Mouse (Mus musculus): ENCODE data around the gene Gpsm1. TPM values are rescaled to one million over a fixed set of nuclear protein-coding genes. Genes with fewer than 3 reads are reported as not detected.

The Gpsm1 gene
- total and polyA plus RNA-seq, 3 experiments: 1.4 to 6.9 TPM; not detected in 1

DNA sequence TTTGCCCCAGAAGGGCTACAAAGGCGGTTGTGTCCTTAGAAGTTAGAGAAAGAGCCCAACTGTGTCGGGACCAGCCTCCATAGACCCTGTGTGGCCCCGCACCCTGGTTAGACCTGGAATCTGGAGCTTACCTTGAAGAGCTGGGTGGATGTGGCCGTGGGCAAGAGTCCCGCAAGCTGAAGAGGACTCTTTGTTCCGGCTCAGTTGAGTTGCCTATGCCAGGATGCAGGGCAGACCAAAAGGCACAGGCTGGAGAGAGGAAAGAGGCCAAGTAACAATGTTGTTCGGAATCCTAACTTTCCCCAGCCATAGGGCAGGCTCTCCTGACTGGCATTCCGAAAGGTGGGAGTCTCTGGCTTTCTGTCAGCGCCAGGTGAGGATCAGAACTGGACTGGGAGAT lies 3.8 kb downstream of the Gpsm1 start:
- peaks cover 0 to 2% of the 10 kb centered on the region in 2 experiments; a peak in 2 of 4 replicates for H3K27me3 ChIP-seq (ENCODE audit: control insufficient read depth in 1 of 2, insufficient read depth in 2 of 2, low read length in 2 of 2)
- no peaks in the 10 kb centered on the region; a peak in 1 of 4 replicates for H3K4me1 ChIP-seq (ENCODE audit: control insufficient read depth in 1 of 2, insufficient read depth in 2 of 2, low read length in 2 of 2)
- TF ChIP-seq HCFC1 (IDR thresholded peaks at IDR 0.05; ENCODE audit: low read depth, low read length) (no peak), TBP (IDR thresholded peaks at IDR 0.05; ENCODE audit: low read depth, low read length) (no peak), MYB (IDR thresholded peaks at IDR 0.05; ENCODE audit: low read depth, low read length) (no peak), CHD1 (IDR thresholded peaks at IDR 0.05; ENCODE audit: low read depth, low read length) (no peak), MXI1 (IDR thresholded peaks at IDR 0.05; ENCODE audit: low read depth, low read length) (no peak), GABPA (IDR thresholded peaks at IDR 0.05; ENCODE audit: low read depth, low read length) (no peak), RCOR1 (IDR thresholded peaks at IDR 0.05; ENCODE audit: low read depth, low read length) (no peak), ELF1 (IDR thresholded peaks at IDR 0.05; ENCODE audit: low read depth, low read length) (no peak), RAD21 (IDR thresholded peaks at IDR 0.05; ENCODE audit: low read depth, low read length) (no peak), SIN3A (IDR thresholded peaks at IDR 0.05; ENCODE audit: low read length) (no peak), EP300 (IDR thresholded peaks at IDR 0.05; ENCODE audit: low read depth in 1 of 2, low read length in 2 of 2) (no peak), USF2 (IDR thresholded peaks at IDR 0.05; ENCODE audit: borderline replicate concordance in 1 of 2, insufficient read depth in 1 of 2, low read depth in 1 of 2, low read length in 2 of 2) (no peak), MAZ (IDR thresholded peaks at IDR 0.05; ENCODE audit: low read depth, low read length) (no peak), UBTF (IDR thresholded peaks at IDR 0.05; ENCODE audit: borderline replicate concordance, insufficient read depth, low read depth, low read length) (no peak), ETS1 (IDR thresholded peaks at IDR 0.05; ENCODE audit: low read depth, low read length) (no peak), KAT2A (conservative IDR thresholded peaks at IDR 0.05; ENCODE audit: low read depth, low read length) (no peak), SMC3 (IDR thresholded peaks at IDR 0.05; ENCODE audit: low read depth, low read length) (no peak), ZC3H11A (IDR thresholded peaks at IDR 0.05; ENCODE audit: low read depth, low read length) (no peak)

DNA sequence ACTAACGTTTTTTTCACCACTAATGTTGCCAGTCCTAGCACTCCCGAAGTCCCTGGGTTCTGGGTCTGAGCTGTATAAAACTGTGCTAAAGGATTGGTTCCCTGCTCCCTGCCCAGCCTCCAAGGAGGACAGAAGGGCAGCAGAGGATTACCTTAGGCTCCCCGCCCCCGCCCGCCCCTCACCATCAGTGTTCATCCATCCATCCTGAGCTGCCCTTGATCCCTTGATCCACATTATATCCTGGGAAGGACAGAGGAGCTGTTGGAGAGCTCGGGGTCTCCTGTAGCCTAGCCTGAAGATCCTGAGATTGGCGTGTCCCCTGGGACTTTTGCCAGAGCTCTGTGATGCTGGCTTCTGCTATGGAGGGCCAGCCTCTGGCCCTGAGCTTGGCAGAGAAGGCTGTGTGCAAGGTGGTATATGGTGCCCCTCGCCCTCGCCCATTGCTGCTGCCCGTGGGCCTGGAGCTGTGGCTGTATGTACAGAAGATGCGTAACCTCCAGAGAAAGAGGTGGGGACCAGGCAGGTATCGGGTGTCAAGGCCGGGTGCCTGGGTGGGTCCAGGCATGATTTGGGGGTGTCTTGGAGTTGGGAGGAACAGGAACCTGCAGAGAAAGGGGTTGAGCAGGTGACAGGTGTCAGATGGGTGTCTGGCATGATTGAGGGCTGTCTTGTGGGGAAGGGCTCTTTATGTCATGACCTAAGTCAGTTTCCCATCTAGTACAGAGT lies 4.4 kb downstream of the Gpsm1 start:
- H3K27ac ChIP-seq (ENCODE audit: control insufficient read depth, low read depth, low read length): no peak overlapping the region
- no peaks in the 10 kb centered on the region; a peak in 1 of 4 replicates for H3K4me1 ChIP-seq (ENCODE audit: control insufficient read depth in 1 of 2, insufficient read depth in 2 of 2, low read length in 2 of 2)
- H3K9me3 ChIP-seq (replicated peaks; ENCODE audit: insufficient read depth, low read length): no peaks in the 10 kb centered on the region
- TF ChIP-seq NRF1 (IDR thresholded peaks at IDR 0.05; ENCODE audit: insufficient read depth, low read depth, low read length, poor library complexity, severe bottlenecking) (no peak), SMC3 (IDR thresholded peaks at IDR 0.05; ENCODE audit: low read depth, low read length) (no peak), ETS1 (IDR thresholded peaks at IDR 0.05; ENCODE audit: low read depth, low read length) (no peak), CHD2 (IDR thresholded peaks at IDR 0.05; ENCODE audit: low read length) (no peak), ZMIZ1 (IDR thresholded peaks at IDR 0.05; ENCODE audit: low read depth, low read length) (no peak), BHLHE40 (IDR thresholded peaks at IDR 0.05; ENCODE audit: borderline replicate concordance, low read depth, low read length) (no peak), ZKSCAN1 (IDR thresholded peaks at IDR 0.05; ENCODE audit: low read depth, low read length) (no peak), CHD1 (IDR thresholded peaks at IDR 0.05; ENCODE audit: low read depth, low read length) (no peak), JUND (IDR thresholded peaks at IDR 0.05; ENCODE audit: low read depth, low read length) (no peak), CTCF (IDR thresholded peaks at IDR 0.05 in 2 of 3, conservative IDR thresholded peaks at IDR 0.05 in 1 of 3; ENCODE audit: control insufficient read depth in 1 of 3, insufficient read depth in 1 of 3, low read depth in 2 of 3, low read length in 3 of 3, poor library complexity in 1 of 3, severe bottlenecking in 1 of 3) (no peak)
- H3K36me3 ChIP-seq (ENCODE audit: control insufficient read depth in 1 of 2, insufficient read depth in 2 of 2, low read length in 2 of 2): no peaks in the 10 kb centered on the region
- no peak for DNase-seq (ENCODE audit: low read depth, low spot score)
- H3K79me2 ChIP-seq (ENCODE audit: control insufficient read depth, insufficient read depth, low read length, poor library complexity): no peaks in the 10 kb centered on the region
- H3K9ac ChIP-seq (ENCODE audit: control insufficient read depth, low read depth, low read length, poor library complexity, severe bottlenecking): no peak overlapping the region
- no peak overlapping the region for H3K4me3 ChIP-seq (ENCODE audit: control insufficient read depth in 1 of 2, insufficient read depth in 1 of 2, low read depth in 2 of 2, low read length in 2 of 2)
- peaks cover 0 to 2% of the 10 kb centered on the region in 2 experiments; a peak in 2 of 4 replicates for H3K27me3 ChIP-seq (ENCODE audit: control insufficient read depth in 1 of 2, insufficient read depth in 2 of 2, low read length in 2 of 2)

More for the DNA sequence above, 3.8 kb downstream of the Gpsm1 start:
- DNase-seq (ENCODE audit: low read depth, low spot score): no peak
- no peak overlapping the region for H3K9ac ChIP-seq (ENCODE audit: control insufficient read depth, low read depth, low read length, poor library complexity, severe bottlenecking)
- H3K9me3 ChIP-seq (replicated peaks; ENCODE audit: insufficient read depth, low read length): no peaks in the 10 kb centered on the region
- H3K27ac ChIP-seq (ENCODE audit: control insufficient read depth, low read depth, low read length): no peak overlapping the region
- H3K36me3 ChIP-seq (ENCODE audit: control insufficient read depth in 1 of 2, insufficient read depth in 2 of 2, low read length in 2 of 2): no peaks in the 10 kb centered on the region
- H3K79me2 ChIP-seq (ENCODE audit: control insufficient read depth, insufficient read depth, low read length, poor library complexity): no peaks in the 10 kb centered on the region
- no peak overlapping the region for H3K4me3 ChIP-seq (ENCODE audit: control insufficient read depth in 1 of 2, insufficient read depth in 1 of 2, low read depth in 2 of 2, low read length in 2 of 2)
